Mouse (Mus musculus) heart, embryonic 11.5 days (tissue): ENCODE measurements around the gene Mthfsd. TPM values are rescaled to one million over a fixed set of nuclear protein-coding genes. Genes with fewer than 3 reads are reported as not detected.

ENCODE experiments used
- ATAC-seq: fragments of 200-750 bp; cut with Nextera tagmentation; replicated peaks from 2 replicates; pipeline ENCODE4 v1.8.0; 2017; ENCODE audit warnings: moderate library complexity; ENCODE audit not compliant: insufficient number of reproducible peaks, low FRiP score, low TSS enrichment
- H3K27ac ChIP-seq: fragments of 300-500 bp; sonication (generic); 2 replicates; pipeline ENCODE4 v1.5.1; 2014; ENCODE audit warnings: mild to moderate bottlenecking, low read depth, low read length
- H3K27me3 ChIP-seq: fragments of 300-500 bp; sonication (generic); 2 replicates; pipeline ENCODE4 v1.6.1; 2014; ENCODE audit warnings: mild to moderate bottlenecking, low read length, mixed read lengths; ENCODE audit not compliant: control insufficient read depth, insufficient read depth
- H3K36me3 ChIP-seq: fragments of 300-500 bp; sonication (generic); 2 replicates; pipeline ENCODE4 v1.6.1; 2014; ENCODE audit warnings: mild to moderate bottlenecking, low read length, moderate library complexity, mixed read lengths; ENCODE audit not compliant: control insufficient read depth, insufficient read depth
- H3K4me1 ChIP-seq: fragments of 300-500 bp; sonication (generic); 2 replicates; pipeline ENCODE4 v1.6.1; 2014; ENCODE audit warnings: low read length; ENCODE audit not compliant: control insufficient read depth, insufficient read depth
- H3K4me2 ChIP-seq: fragments of 300-500 bp; sonication (generic); 2 replicates; pipeline ENCODE4 v1.6.1; 2014; ENCODE audit warnings: mild to moderate bottlenecking, moderate library complexity
- H3K4me3 ChIP-seq: fragments of 300-500 bp; sonication (generic); 2 replicates; pipeline ENCODE4 v1.5.1; 2014; ENCODE audit warnings: low read depth, low read length
- H3K9ac ChIP-seq: fragments of 300-500 bp; sonication (generic); 2 replicates; pipeline ENCODE4 v1.6.1; 2014; ENCODE audit warnings: mild to moderate bottlenecking, low read depth, low read length, moderate library complexity
- H3K9me3 ChIP-seq: fragments of 300-500 bp; sonication (generic); replicated peaks from 2 replicates; pipeline ENCODE4 v1.6.1; 2016; ENCODE audit warnings: low read length; ENCODE audit not compliant: control insufficient read depth
- WGBS: fragments of 180-500 bp; shearing (Covaris S2); extraction: QIAGEN DNeasy Blood & Tissue Kit; methylation state at CpG from one replicate; pipeline ENCODE4 v1.1.7; 2014; ENCODE audit not compliant: insufficient replicate concordance; 5-methylcytosine and 5-hydroxymethylcytosine counted together
- polyA plus RNA-seq: library from polyadenylated mRNA; unstranded; fragments of >200 nt; fragmentation: Nextera tagmentation; extraction: Ambion mirVana; gene quantifications from 2 replicates; pipeline ENCODE4 v1.2.1, GENCODE M21; 2014

The Mthfsd gene
- polyA plus RNA-seq, 1 experiment from 2014 or later, result 45.1 TPM

DNA sequence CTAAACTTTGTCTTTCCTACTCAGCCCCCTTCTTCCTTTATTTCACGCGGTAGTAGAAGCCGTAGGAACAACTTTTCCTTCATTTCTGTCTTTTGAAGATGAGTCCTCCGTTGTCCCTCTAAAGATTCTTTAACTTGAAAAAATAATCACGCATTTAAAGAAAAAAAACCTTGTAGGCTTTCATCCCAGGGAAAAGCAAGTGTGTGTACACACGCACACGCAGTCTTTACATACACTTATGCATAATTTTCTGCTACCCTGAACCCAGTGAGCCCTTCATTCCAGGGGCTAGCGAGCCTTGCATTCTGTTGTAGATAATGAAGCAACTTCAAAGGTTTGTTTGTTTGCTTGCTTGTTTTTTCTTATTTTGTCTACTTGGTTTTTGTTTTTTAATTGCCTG lies 19.9 kb downstream of the Mthfsd start:
- Histone ChIP-seq H3K27me3 (peaks cover 96% of the 10 kb centered on the region), H3K27ac (no peak overlapping the region), H3K4me3 (no peak overlapping the region), H3K4me1 (peaks cover 18% of the 10 kb centered on the region), H3K9me3 (no peaks in the 10 kb centered on the region), H3K36me3 (no peaks in the 10 kb centered on the region), H3K9ac (no peak overlapping the region), H3K4me2 (no peak overlapping the region)
- no peak for ATAC-seq
- 8% methylated on average over 8 of the region's 8 CpGs for WGBS

DNA sequence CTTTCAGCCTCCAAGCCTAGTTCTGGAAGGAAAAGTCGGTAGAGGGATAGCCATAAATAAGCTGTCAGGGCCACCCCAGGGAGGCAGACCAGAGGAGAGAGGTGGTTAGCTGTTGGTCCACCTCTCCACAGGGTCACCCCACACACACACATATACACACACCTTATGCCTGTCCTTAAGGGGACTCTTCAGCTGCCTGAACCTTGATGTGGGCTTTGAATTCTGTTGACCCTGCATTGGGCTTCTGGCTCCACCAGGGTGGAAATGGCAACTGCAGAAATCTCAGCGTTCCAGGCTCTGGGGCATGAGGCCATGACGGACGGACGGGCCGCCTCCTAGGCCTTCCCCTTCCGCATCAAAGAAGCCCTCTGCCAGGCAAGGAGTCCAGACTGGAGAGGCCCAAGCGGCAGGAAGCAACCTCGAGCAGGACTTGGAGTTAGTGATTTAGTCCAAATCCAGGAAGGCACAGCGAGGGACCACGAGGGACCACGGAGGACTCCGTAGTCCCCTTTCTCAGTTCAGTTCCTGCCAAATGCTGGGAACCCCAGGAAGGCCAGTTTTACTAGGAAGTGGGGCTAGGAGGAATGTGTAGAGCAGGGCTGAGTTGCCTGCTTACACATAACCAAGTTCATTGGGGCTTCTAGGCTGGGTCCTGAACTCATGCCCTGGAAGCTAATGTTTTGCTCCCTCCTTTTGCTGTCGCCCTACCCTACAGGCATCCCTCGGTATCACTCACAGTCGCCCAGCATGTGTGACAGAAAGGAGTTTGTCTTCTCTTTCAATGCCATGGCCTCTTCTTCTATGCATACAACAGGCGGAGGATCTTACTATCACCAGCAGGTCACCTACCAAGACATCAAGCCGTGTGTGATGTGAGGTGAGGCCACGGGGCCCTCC lies 21.9 kb downstream of the Mthfsd start:
- no peaks in the 10 kb centered on the region for H3K9me3 ChIP-seq
- no peaks in the 10 kb centered on the region for H3K36me3 ChIP-seq
- ATAC-seq, result no peak
- peak overlapping the region; percentile 60; the same call in 1 of the 2 replicates for H3K4me3 ChIP-seq
- H3K9ac ChIP-seq, result no peak overlapping the region; the same call in 1 of the 2 replicates
- peak overlapping the region; percentile 17; the same call in 1 of the 2 replicates for H3K4me2 ChIP-seq
- 16% methylated on average over 19 of the region's 19 CpGs for WGBS
- no peak overlapping the region for H3K27ac ChIP-seq
- peaks cover 99% of the 10 kb centered on the region for H3K27me3 ChIP-seq
- peaks cover 24% of the 10 kb centered on the region for H3K4me1 ChIP-seq

GRCm38 (mm10) chr8:121085561-121085960 lies 22.6 kb downstream of the Mthfsd start:
- Histone ChIP-seq H3K27me3 (peaks cover 99% of the 10 kb centered on the region), H3K36me3 (no peaks in the 10 kb centered on the region), H3K9me3 (no peaks in the 10 kb centered on the region), H3K9ac (no peak overlapping the region), H3K4me2 (peak overlapping the region; percentile 98; the same call in 1 of the 2 replicates), H3K27ac (no peak overlapping the region), H3K4me1 (peaks cover 28% of the 10 kb centered on the region), H3K4me3 (peak overlapping the region; percentile 60)
- 51% methylated on average over 3 of the region's 3 CpGs for WGBS
- no peak for ATAC-seq

GRCm38 (mm10) chr8:121085011-121085410 lies 23.2 kb downstream of the Mthfsd start:
- peaks cover 28% of the 10 kb centered on the region for H3K4me1 ChIP-seq
- H3K9ac ChIP-seq, result peak overlapping the region; percentile 30; the same call in 1 of the 2 replicates
- peak overlapping the region; percentile 60 for H3K4me3 ChIP-seq
- WGBS, result 3% methylated on average over 28 of the region's 30 CpGs
- peak overlapping the region; percentile 98 for H3K4me2 ChIP-seq
- H3K9me3 ChIP-seq, result no peaks in the 10 kb centered on the region
- H3K27ac ChIP-seq, result no peak overlapping the region
- ATAC-seq, result no peak
- H3K27me3 ChIP-seq, result peaks cover 99% of the 10 kb centered on the region
- no peaks in the 10 kb centered on the region for H3K36me3 ChIP-seq

DNA sequence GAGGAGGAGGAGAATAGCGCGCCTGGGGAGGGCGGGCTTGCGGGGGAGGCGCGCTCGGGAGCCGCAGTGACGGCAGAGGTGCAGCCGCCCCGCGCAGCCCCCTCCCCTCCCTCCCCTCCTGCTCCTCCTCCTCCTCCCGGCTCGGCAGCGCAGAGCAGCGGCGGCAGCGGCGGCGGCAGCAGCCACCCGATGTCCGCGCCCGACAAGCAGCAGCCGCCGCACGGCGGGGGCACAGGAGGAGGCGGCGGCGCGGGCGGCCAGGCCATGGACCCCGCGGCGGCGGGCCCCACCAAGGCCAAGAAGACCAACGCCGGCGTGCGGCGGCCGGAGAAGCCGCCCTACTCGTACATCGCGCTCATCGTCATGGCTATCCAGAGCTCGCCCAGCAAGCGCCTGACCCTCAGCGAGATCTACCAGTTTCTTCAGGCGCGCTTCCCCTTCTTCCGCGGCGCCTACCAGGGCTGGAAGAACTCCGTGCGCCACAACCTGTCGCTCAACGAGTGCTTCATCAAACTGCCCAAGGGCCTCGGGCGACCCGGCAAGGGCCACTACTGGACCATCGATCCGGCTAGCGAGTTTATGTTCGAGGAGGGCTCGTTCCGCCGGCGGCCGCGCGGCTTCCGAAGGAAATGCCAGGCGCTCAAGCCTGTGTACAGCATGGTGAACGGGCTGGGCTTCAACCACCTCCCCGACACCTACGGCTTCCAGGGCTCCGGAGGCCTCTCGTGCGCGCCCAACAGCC lies 23.8 kb downstream of the Mthfsd start, which contains the start of gene Foxf1:
Gene Foxf1, plus strand, starts transcription at position 177 of the 742 bp plus-strand sequence.
- Histone ChIP-seq H3K4me1 (peaks cover 25% of the 10 kb centered on the region; the same call in 1 of the 2 replicates), H3K9me3 (no peaks in the 10 kb centered on the region), H3K27ac (peak within 1 kb of the TSS; percentile 59), H3K36me3 (no peaks in the 10 kb centered on the region), H3K27me3 (peaks cover 99% of the 10 kb centered on the region), H3K4me2 (peak within 1 kb of the TSS; percentile 98), H3K9ac (peak within 1 kb of the TSS; percentile 30; the same call in 1 of the 2 replicates), H3K4me3 (peak within 1 kb of the TSS; percentile 60)
- under 1% methylated on average over 70 of the region's 83 CpGs for WGBS
- ATAC-seq, result no peak; the same call in 1 of the 2 replicates

DNA sequence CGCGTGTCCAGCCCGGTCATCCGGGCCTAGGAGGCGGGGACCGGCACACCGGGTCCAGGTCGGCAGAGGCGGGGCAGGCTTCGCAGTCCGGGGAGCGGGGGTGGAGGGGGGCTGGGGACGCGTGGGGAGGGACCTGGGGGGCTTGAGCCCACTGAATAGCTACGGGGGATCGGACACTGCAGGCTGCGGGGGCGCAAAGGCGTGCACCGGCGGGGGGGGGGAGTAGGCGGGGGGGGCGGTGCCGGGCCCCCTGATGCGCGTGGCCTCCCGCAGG lies 24.3 kb downstream of the Mthfsd start:
- WGBS, result 2% methylated on average over 7 of the region's 27 CpGs
- Histone ChIP-seq H3K4me2 (peak overlapping the region; percentile 98), H3K27me3 (peaks cover 98% of the 10 kb centered on the region), H3K4me1 (peaks cover 25% of the 10 kb centered on the region; the same call in 1 of the 2 replicates), H3K27ac (no peak overlapping the region), H3K9me3 (no peaks in the 10 kb centered on the region), H3K9ac (peak overlapping the region; percentile 30; the same call in 1 of the 2 replicates), H3K36me3 (no peaks in the 10 kb centered on the region), H3K4me3 (peak overlapping the region; percentile 60)
- 0 out of 2 replicates have a peak, but pooled peaks have one; percentile 18 for ATAC-seq

GRCm38 (mm10) chr8:121083093-121083935 lies 24.9 kb downstream of the Mthfsd start:
- Histone ChIP-seq H3K27me3 (peaks cover 98% of the 10 kb centered on the region), H3K4me3 (peak overlapping the region; percentile 60), H3K4me2 (peak overlapping the region; percentile 98), H3K36me3 (no peaks in the 10 kb centered on the region), H3K9me3 (no peaks in the 10 kb centered on the region), H3K9ac (peak overlapping the region; percentile 30; the same call in 1 of the 2 replicates), H3K4me1 (peaks cover 25% of the 10 kb centered on the region; the same call in 1 of the 2 replicates), H3K27ac (peak overlapping the region; percentile 59)
- 1% methylated on average over 87 of the region's 89 CpGs for WGBS
- ATAC-seq, result peak; percentile 47
